21 mouse cellular contexts compared by ENCODE assay signal in genomic region chr11:93979502-93980049, GRCm38 (mm10). TPM values are rescaled to one million over a fixed set of nuclear protein-coding genes. Genes with fewer than 3 reads are reported as not detected.
DNase-seq lines count a peak whose midpoint lies in the region; ATAC-seq lines count a peak whose summit lies in the region.
"Had no signal": no experiment of that assay in that cellular context is flagged by ENCODE, and none has a peak within 500 bp of the region (broad histone marks: within the 10 kb centered on the region; RNA-seq: fewer than 3 reads in every experiment).

No protein-coding gene starts in this region.

- H3K27me3 ChIP-seq in hindbrain, embryonic 11.5 days (ENCODE audit: control insufficient read depth, insufficient read depth, low read length), result no peaks in the 10 kb centered on the region
- no peaks in the 10 kb centered on the region for H3K27me3 ChIP-seq in hindbrain, embryonic 10.5 days (ENCODE audit: insufficient read depth, poor library complexity, severe bottlenecking)
- no peaks in the 10 kb centered on the region for H3K27me3 ChIP-seq in kidney, embryonic 16.5 days (ENCODE audit: insufficient read depth, low read length)
- H3K27me3 ChIP-seq: CH12.LX; forebrain, embryonic 13.5 days; heart, embryonic 15.5 days had no signal

- ATAC-seq in hindbrain, embryonic 11.5 days (ENCODE audit: low FRiP score), result no peak
- no peak for ATAC-seq in kidney, embryonic 16.5 days (ENCODE audit: low FRiP score, low TSS enrichment)
- peak; percentile 44; the same call in 1 of the 2 replicates for ATAC-seq in granulocyte monocyte progenitor cell, adult 5-6 weeks (replicated peaks; ENCODE audit: poor library complexity, severe bottlenecking)
- ATAC-seq: forebrain, embryonic 13.5 days; forebrain, postnatal 0 days; intestine, embryonic 16.5 days had no signal

- no peak overlapping the region for H3K9ac ChIP-seq in hindbrain, embryonic 11.5 days (ENCODE audit: low read depth, low read length)
- H3K9ac ChIP-seq in kidney, embryonic 16.5 days (replicated peaks; ENCODE audit: low read length), result no peak overlapping the region
- H3K9ac ChIP-seq: forebrain, embryonic 13.5 days; forebrain, postnatal 0 days; heart, embryonic 15.5 days had no signal

- H3K4me1 ChIP-seq in hindbrain, embryonic 11.5 days (replicated peaks; ENCODE audit: control insufficient read depth, insufficient read depth, low read length), result no peaks in the 10 kb centered on the region
- H3K4me1 ChIP-seq in hindbrain, embryonic 10.5 days (replicated peaks), result no peaks in the 10 kb centered on the region
- H3K4me1 ChIP-seq in kidney, embryonic 16.5 days (ENCODE audit: insufficient read depth, low read length), result no peaks in the 10 kb centered on the region
- H3K4me1 ChIP-seq: forebrain, embryonic 13.5 days; heart, embryonic 15.5 days had no signal

- no peaks in the 10 kb centered on the region for H3K36me3 ChIP-seq in hindbrain, embryonic 11.5 days (ENCODE audit: control insufficient read depth, insufficient read depth, low read length)
- H3K36me3 ChIP-seq in hindbrain, embryonic 10.5 days, result no peaks in the 10 kb centered on the region
- H3K36me3 ChIP-seq in kidney, embryonic 16.5 days (ENCODE audit: insufficient read depth, low read length), result no peaks in the 10 kb centered on the region
- H3K36me3 ChIP-seq: embryonic facial prominence, embryonic 10.5 days; heart, embryonic 15.5 days had no signal

- peak; percentile 27 for DNase-seq in hindbrain, embryonic 11.5 days (ENCODE audit: low spot score)
- DNase-seq in hindbrain, embryonic 10.5 days (ENCODE audit: low spot score), result no peak
- peak; percentile 69 for DNase-seq in kidney, adult 9 months
- DNase-seq in NIH3T3 (ENCODE audit: low read depth), result peak; percentile 48
- DNase-seq in gastrocnemius, adult 18-20 months (ENCODE audit: low spot score), result no peak
- DNase-seq: adrenal gland, adult 2 months; adrenal gland, postnatal 25 days; cerebellum, adult 2 months; cerebellum, postnatal 10 days; forebrain, postnatal 0 days; heart, adult 2 months; heart, postnatal 14 days had no signal

- H3K4me2 ChIP-seq in hindbrain, embryonic 11.5 days (replicated peaks; ENCODE audit: low read depth, low read length), result no peak overlapping the region
- no peak overlapping the region for H3K4me2 ChIP-seq in kidney, embryonic 16.5 days (replicated peaks; ENCODE audit: low read depth, low read length)
- H3K4me2 ChIP-seq: forebrain, embryonic 13.5 days; heart, embryonic 11.5 days; heart, embryonic 15.5 days had no signal

- WGBS in hindbrain, embryonic 11.5 days, result 56% methylated on average over 6 of the region's 6 CpGs
- WGBS in hindbrain, embryonic 10.5 days, result 66% methylated on average over 6 of the region's 6 CpGs
- WGBS in kidney, embryonic 16.5 days, result 19% methylated on average over 6 of the region's 6 CpGs

- no peaks in the 10 kb centered on the region for H3K9me3 ChIP-seq in hindbrain, embryonic 11.5 days (ENCODE audit: control insufficient read depth, low read length)
- no peaks in the 10 kb centered on the region for H3K9me3 ChIP-seq in hindbrain, embryonic 10.5 days
- H3K9me3 ChIP-seq in kidney, embryonic 16.5 days (ENCODE audit: low read length), result no peaks in the 10 kb centered on the region
- H3K9me3 ChIP-seq: embryonic facial prominence, embryonic 10.5 days; forebrain, embryonic 13.5 days; heart, embryonic 15.5 days had no signal

- H3K27ac ChIP-seq in hindbrain, embryonic 11.5 days (ENCODE audit: low read depth, low read length), result no peak overlapping the region
- H3K27ac ChIP-seq in hindbrain, embryonic 10.5 days, result no peak overlapping the region
- H3K27ac ChIP-seq in kidney, embryonic 16.5 days (ENCODE audit: low read length), result no peak overlapping the region
- H3K27ac ChIP-seq: embryonic facial prominence, embryonic 10.5 days; forebrain, embryonic 13.5 days; heart, adult 2 months; heart, embryonic 15.5 days had no signal

- H3K4me3 ChIP-seq in hindbrain, embryonic 11.5 days (ENCODE audit: low read depth, low read length), result no peak overlapping the region
- H3K4me3 ChIP-seq in hindbrain, embryonic 10.5 days, result no peak overlapping the region
- H3K4me3 ChIP-seq in kidney, embryonic 16.5 days (ENCODE audit: low read length), result no peak overlapping the region
- H3K4me3 ChIP-seq: embryonic facial prominence, embryonic 10.5 days; forebrain, embryonic 13.5 days; heart, adult 2 months; heart, embryonic 15.5 days had no signal

RNA-seq across cellular contexts. Expression of gene Nme1, which starts 11.3 kb away (rescaled TPM):
- polyA plus RNA-seq in hindbrain, embryonic 11.5 days (2014; fragmentation: Nextera tagmentation; extraction: Ambion mirVana), result 198 and 206 TPM in 2 replicates
- 314 and 317 TPM in 2 replicates for polyA plus RNA-seq in hindbrain, embryonic 10.5 days (2016; fragmentation: Nextera tagmentation; extraction: Ambion mirVana)
- 162 and 174 TPM in 2 replicates for polyA plus RNA-seq in kidney, embryonic 16.5 days (2015; fragmentation: Nextera tagmentation; extraction: Ambion mirVana)
- 78.3 and 96.2 TPM in 2 replicates for total RNA-seq in granulocyte monocyte progenitor cell, adult 5-6 weeks (2014; fragmentation: Nextera tagmentation)
- total RNA-seq in granulocyte monocyte progenitor cell, adult 5-6 weeks (2017), result 178 and 237 TPM in 2 replicates
- 10 to 100 TPM in 1 of 2 experiments, 1 to 10 TPM in 1; 10.0 to 11.6 TPM for total RNA-seq in gastrocnemius, adult 18-20 months (2021)

RNA-seq across cellular contexts. Expression of gene Gm20390, which starts 11.5 kb away (rescaled TPM):
- 393 and 395 TPM in 2 replicates for polyA plus RNA-seq in hindbrain, embryonic 11.5 days (2014; fragmentation: Nextera tagmentation; extraction: Ambion mirVana)
- 482 and 501 TPM in 2 replicates for polyA plus RNA-seq in hindbrain, embryonic 10.5 days (2016; fragmentation: Nextera tagmentation; extraction: Ambion mirVana)
- 404 and 448 TPM in 2 replicates for polyA plus RNA-seq in kidney, embryonic 16.5 days (2015; fragmentation: Nextera tagmentation; extraction: Ambion mirVana)
- total RNA-seq in granulocyte monocyte progenitor cell, adult 5-6 weeks (2014; fragmentation: Nextera tagmentation), result 112 and 180 TPM in 2 replicates
- not detected in 2 replicates for total RNA-seq in granulocyte monocyte progenitor cell, adult 5-6 weeks (2017)
- 10 to 100 TPM; 10.2 to 16.0 TPM for total RNA-seq in gastrocnemius, adult 18-20 months (2021)
- total RNA-seq: hematopoietic stem cell, adult 5-6 weeks had no signal

RNA-seq across cellular contexts. Expression of gene Spag9, which starts 16.3 kb away (rescaled TPM):
- polyA plus RNA-seq in hindbrain, embryonic 11.5 days (2014; fragmentation: Nextera tagmentation; extraction: Ambion mirVana), result 107 and 109 TPM in 2 replicates
- 62.5 and 70.1 TPM in 2 replicates for polyA plus RNA-seq in hindbrain, embryonic 10.5 days (2016; fragmentation: Nextera tagmentation; extraction: Ambion mirVana)
- 29.7 and 38.4 TPM in 2 replicates for polyA plus RNA-seq in kidney, embryonic 16.5 days (2015; fragmentation: Nextera tagmentation; extraction: Ambion mirVana)
- 25.3 and 42.8 TPM in 2 replicates for total RNA-seq in granulocyte monocyte progenitor cell, adult 5-6 weeks (2014; fragmentation: Nextera tagmentation)
- total RNA-seq in granulocyte monocyte progenitor cell, adult 5-6 weeks (2017), result 51.1 and 59.8 TPM in 2 replicates
- total RNA-seq in gastrocnemius, adult 18-20 months (2021), result 100 to 1,000 TPM; 134 to 170 TPM

RNA-seq across cellular contexts. Expression of gene Nme2, which starts 23.5 kb away (rescaled TPM):
- polyA plus RNA-seq in hindbrain, embryonic 11.5 days (2014; fragmentation: Nextera tagmentation; extraction: Ambion mirVana), result 140 and 142 TPM in 2 replicates
- polyA plus RNA-seq in hindbrain, embryonic 10.5 days (2016; fragmentation: Nextera tagmentation; extraction: Ambion mirVana), result 129 and 138 TPM in 2 replicates
- polyA plus RNA-seq in kidney, embryonic 16.5 days (2015; fragmentation: Nextera tagmentation; extraction: Ambion mirVana), result 234 and 281 TPM in 2 replicates
- 640 and 684 TPM in 2 replicates for total RNA-seq in granulocyte monocyte progenitor cell, adult 5-6 weeks (2014; fragmentation: Nextera tagmentation)
- total RNA-seq in granulocyte monocyte progenitor cell, adult 5-6 weeks (2017), result 250 and 253 TPM in 2 replicates
- total RNA-seq in gastrocnemius, adult 18-20 months (2021), result 100 to 1,000 TPM; 569 to 638 TPM

Comparison
In these comparisons a context has a peak if more than half of its experiments do, and no peak if none do; other contexts are left out.
1. DNase-seq: peak in hindbrain, embryonic 11.5 days (single experiment), kidney, adult 9 months (single experiment) and NIH3T3 (single experiment); none in hindbrain, embryonic 10.5 days (single experiment) and gastrocnemius, adult 18-20 months (single experiment).